Mouse (Mus musculus) right cerebral cortex, postnatal 25 days (tissue): Measurements from ENCODE around the gene Gm3072.
"Not testable (repeated sequence)": the region's sequence is repeated elsewhere in the genome, so short reads cannot be mapped to it uniquely, and the experiment has no call there.

Experiments
- DNase-seq: peaks from one replicate; pipeline ENCODE4 v3.0.0; 2022

The Gm3072 gene

GRCm38 (mm10) chr14:41624512-41624911 lies at the start of gene Gm3072:
TSS of gene Gm3072 (minus strand) at chr14:41624612.
- not testable (repeated sequence) for DNase-seq

GRCm38 (mm10) chr14:41648176-41648575 lies 23.8 kb upstream of the Gm3072 start:
- not testable (repeated sequence) for DNase-seq

DNA sequence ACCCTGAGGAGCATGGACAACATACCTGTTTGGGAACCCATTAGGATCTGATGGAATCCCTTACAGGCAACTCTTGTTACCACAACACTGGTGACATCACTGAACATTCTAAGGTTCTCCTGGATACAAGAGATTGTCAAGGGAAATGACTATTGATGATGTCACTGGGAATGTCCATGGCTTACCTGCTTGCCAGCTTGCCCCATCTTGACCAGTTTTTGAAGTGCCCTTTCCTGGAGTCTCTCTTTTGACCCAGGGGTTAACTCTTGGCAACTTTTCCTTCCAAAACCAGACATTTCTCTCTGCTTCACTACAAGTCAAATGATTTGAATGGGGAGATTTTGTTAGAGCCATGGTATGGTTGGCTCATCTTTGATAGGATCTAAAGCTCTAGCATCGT lies 22.0 kb upstream of the Gm3072 start, which contains the start of gene Gm3676:
Gene Gm3676, minus strand, starts transcription at position 101 of the 400 bp plus-strand sequence.
- DNase-seq = not testable (repeated sequence)

DNA sequence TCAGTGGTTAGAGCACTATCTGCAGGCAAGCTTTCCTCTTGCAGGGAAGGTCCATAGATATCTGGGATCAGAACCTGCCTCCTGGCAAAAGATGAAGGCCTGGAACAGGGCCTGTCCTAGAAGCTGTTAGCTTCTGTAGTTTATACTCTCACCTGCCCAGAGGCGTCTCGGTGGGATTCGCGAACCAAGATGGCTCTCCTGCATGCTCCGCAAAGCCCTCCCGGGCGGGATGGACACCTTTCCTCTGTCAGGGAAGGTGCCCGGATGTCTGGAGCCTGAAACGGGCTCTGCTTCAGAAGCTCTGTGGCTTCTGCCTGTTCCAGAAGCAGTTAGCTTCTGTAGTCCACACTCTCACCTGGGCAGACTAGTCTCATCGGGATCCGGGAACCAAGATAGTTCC lies 5.7 kb upstream of the Gm3072 start:
- DNase-seq = not testable (repeated sequence)

- not testable (repeated sequence) for DNase-seq
Measured at GRCm38 (mm10) chr14:41622535-41622934, 1.9 kb downstream of the Gm3072 start.

DNA sequence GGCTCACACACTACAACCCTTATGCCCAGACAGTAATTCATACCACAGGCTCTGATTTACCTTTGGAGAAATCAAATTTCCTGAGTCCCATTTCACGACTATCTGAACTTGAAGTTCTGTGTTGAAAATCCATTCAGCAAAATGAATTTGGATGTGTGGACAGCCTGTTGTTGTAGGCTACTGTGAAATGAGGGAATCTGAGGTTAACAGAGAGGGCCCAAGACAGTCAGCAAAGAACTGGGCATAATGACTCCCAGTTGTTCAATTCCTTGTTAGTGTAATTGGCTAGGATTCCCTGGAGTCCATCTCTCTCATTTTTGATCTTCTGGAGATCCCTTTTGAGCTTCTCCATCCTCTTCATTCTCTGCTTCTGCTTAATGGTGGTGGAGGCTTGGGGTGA lies 13.7 kb downstream of the Gm3072 start:
- DNase-seq = not testable (repeated sequence)

- not testable (repeated sequence) for DNase-seq
Measured at GRCm38 (mm10) chr14:41600935-41601334, 23.5 kb downstream of the Gm3072 start.

DNA sequence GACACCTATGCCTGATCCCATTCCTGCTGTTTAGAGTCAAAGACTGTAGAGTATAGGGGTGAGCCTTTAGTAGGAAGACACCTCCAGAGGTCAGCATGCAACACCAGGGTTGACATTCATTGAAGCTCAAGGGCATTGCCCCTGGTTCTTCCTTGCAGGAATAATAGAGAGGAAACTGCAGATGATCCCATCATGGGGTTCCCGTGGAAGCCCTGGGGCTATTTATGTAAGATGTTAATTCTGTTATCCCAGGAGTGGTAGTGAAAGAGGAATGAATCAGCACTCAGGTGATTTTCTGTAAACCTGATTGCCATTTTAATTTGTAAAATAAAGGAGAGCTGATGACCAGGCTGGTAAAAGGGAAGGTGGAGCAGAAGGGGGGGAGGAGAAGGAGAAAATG lies 38.1 kb downstream of the Gm3072 start:
- not testable (repeated sequence) for DNase-seq

DNA sequence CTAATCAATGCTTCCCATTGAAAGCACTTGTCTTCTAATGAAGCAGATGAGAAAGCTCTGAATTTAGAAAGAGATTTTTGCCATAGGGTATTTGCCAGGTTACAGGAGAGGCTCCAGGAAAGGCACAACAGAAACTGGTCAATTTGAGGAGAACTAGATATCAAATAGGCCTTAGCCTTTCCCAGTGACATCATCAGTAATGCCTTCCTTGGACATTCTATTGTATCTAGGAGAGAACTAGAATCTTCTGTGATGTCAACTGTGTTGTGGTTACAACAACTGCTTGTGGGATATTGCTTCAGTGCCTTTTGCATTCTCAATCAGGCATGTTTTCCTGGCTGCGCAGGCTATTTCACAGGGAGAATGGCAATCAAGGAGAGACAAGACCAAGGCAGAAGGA lies 51.5 kb downstream of the Gm3072 start, which contains the start of gene 1700049E17Rik2:
Gene 1700049E17Rik2, plus strand, starts transcription at position 301 of the 400 bp plus-strand sequence.
- DNase-seq = not testable (repeated sequence)
